ENCODE assay signal across 19 mouse cellular contexts in the genomic region with DNA sequence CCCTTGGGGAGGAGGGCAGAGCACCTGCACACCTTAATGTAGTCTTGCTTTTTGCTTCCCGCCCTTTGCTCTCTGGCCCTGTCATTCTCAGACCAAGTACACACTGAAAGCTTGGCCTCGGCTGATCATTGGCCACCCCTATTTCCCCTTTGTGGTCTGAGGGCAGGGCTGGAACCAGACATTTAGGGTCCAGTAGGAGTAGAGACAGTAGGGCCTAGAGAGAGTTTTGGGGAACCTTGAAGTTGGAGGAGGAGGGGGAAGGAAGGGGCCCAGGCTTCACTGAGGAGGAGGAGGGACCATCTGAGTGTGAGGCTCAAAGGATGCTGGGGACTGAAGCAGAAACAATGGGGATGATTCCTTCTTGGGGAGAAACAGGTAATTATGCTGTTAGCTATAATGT. TPM values are rescaled to one million over a fixed set of nuclear protein-coding genes. Genes with fewer than 3 reads are reported as not detected.
A peak's percentile ranks its signal among the peaks of the same experiment; 100 is the strongest.
DNase-seq lines count a peak whose midpoint lies in the region; ATAC-seq and TF ChIP-seq lines count a peak whose summit lies in the region.
"Had no signal": no experiment of that assay in that cellular context is flagged by ENCODE, and none has a peak within 500 bp of the region (broad histone marks: within the 10 kb centered on the region; RNA-seq: fewer than 3 reads in every experiment).

No protein-coding gene starts in this region.

- H3K9ac ChIP-seq in forebrain, postnatal 0 days = no peak overlapping the region
- H3K9ac ChIP-seq in forebrain, embryonic 14.5 days (ENCODE audit: low read length) = no peak overlapping the region
- H3K9ac ChIP-seq in hindbrain, embryonic 16.5 days (ENCODE audit: low read depth, low read length) = no peak overlapping the region
- H3K9ac ChIP-seq in hindbrain, embryonic 13.5 days = no peak overlapping the region
- H3K9ac ChIP-seq: embryonic facial prominence, embryonic 13.5 days; kidney, embryonic 15.5 days; lung, embryonic 14.5 days; neural tube, embryonic 13.5 days had no signal

- no peaks in the 10 kb centered on the region for H3K27me3 ChIP-seq in forebrain, postnatal 0 days (ENCODE audit: insufficient read depth, low read length)
- no peaks in the 10 kb centered on the region for H3K27me3 ChIP-seq in forebrain, embryonic 14.5 days (replicated peaks; ENCODE audit: control insufficient read depth, insufficient read depth, low read length)
- H3K27me3 ChIP-seq in hindbrain, embryonic 16.5 days (replicated peaks; ENCODE audit: control insufficient read depth, insufficient read depth, low read length) = no peaks in the 10 kb centered on the region
- no peaks in the 10 kb centered on the region for H3K27me3 ChIP-seq in hindbrain, embryonic 13.5 days
- H3K27me3 ChIP-seq: embryonic facial prominence, embryonic 13.5 days; kidney, embryonic 15.5 days had no signal

- no peak for DNase-seq in forebrain, postnatal 0 days
- DNase-seq in forebrain, embryonic 14.5 days (ENCODE audit: low spot score) = no peak
- DNase-seq in 416B (ENCODE audit: low read depth) = peak; percentile 8
- DNase-seq in testis, postnatal 14 days (ENCODE audit: low spot score) = no peak
- DNase-seq in B cell, adult 2 months = no peak
- DNase-seq: adrenal gland, postnatal 10 days; gastrocnemius, postnatal 36 days; heart, postnatal 4 days; left cerebral cortex, postnatal 4 days; lung, embryonic 14.5 days; thymus, adult 18-20 months had no signal

- no peaks in the 10 kb centered on the region for H3K4me1 ChIP-seq in forebrain, postnatal 0 days (ENCODE audit: insufficient read depth)
- 0 out of 2 replicates have a peak, but pooled peaks cover 4% of the 10 kb centered on the region for H3K4me1 ChIP-seq in forebrain, embryonic 14.5 days (ENCODE audit: control insufficient read depth, insufficient read depth, low read length)
- H3K4me1 ChIP-seq in hindbrain, embryonic 16.5 days (ENCODE audit: control insufficient read depth, insufficient read depth, low read depth, low read length) = peaks cover 7% of the 10 kb centered on the region
- H3K4me1 ChIP-seq in hindbrain, embryonic 13.5 days (replicated peaks) = peaks cover 23% of the 10 kb centered on the region

- TF ChIP-seq CTCF in forebrain, postnatal 0 days (IDR thresholded peaks at IDR 0.05; ENCODE audit: low read depth) = no peak

- no peak overlapping the region for H3K4me2 ChIP-seq in forebrain, postnatal 0 days (ENCODE audit: low read depth)
- no peak overlapping the region for H3K4me2 ChIP-seq in forebrain, embryonic 14.5 days (ENCODE audit: low read length)
- no peak overlapping the region for H3K4me2 ChIP-seq in hindbrain, embryonic 16.5 days (ENCODE audit: low read length)
- no peak overlapping the region for H3K4me2 ChIP-seq in hindbrain, embryonic 13.5 days
- H3K4me2 ChIP-seq: embryonic facial prominence, embryonic 13.5 days; kidney, embryonic 15.5 days; liver, embryonic 11.5 days; lung, embryonic 14.5 days; neural tube, embryonic 13.5 days had no signal

- no peak for ATAC-seq in forebrain, postnatal 0 days
- ATAC-seq in forebrain, embryonic 14.5 days = no peak
- no peak for ATAC-seq in hindbrain, embryonic 16.5 days
- ATAC-seq in hindbrain, embryonic 13.5 days (ENCODE audit: low FRiP score) = no peak
- peak; percentile 79 to 87 for ATAC-seq in hematopoietic stem cell, adult 5-6 weeks (replicated peaks in 1 of 2; ENCODE audit: insufficient read depth in 1 of 2, low FRiP score in 2 of 2, low TSS enrichment in 1 of 2, low read depth in 1 of 2, poor library complexity in 2 of 2, severe bottlenecking in 2 of 2)
- ATAC-seq: intestine, embryonic 16.5 days had no signal

- H3K36me3 ChIP-seq in forebrain, postnatal 0 days (ENCODE audit: insufficient read depth) = peaks cover 2% of the 10 kb centered on the region; the same call in 1 of the 2 replicates
- H3K36me3 ChIP-seq in forebrain, embryonic 14.5 days (ENCODE audit: control insufficient read depth, insufficient read depth, low read length) = no peaks in the 10 kb centered on the region
- H3K36me3 ChIP-seq in hindbrain, embryonic 16.5 days (ENCODE audit: control insufficient read depth, insufficient read depth, low read length) = no peaks in the 10 kb centered on the region
- no peaks in the 10 kb centered on the region for H3K36me3 ChIP-seq in hindbrain, embryonic 13.5 days
- H3K36me3 ChIP-seq: embryonic facial prominence, embryonic 13.5 days; kidney, embryonic 15.5 days; neural tube, embryonic 13.5 days had no signal

- no peak overlapping the region for H3K4me3 ChIP-seq in forebrain, postnatal 0 days (ENCODE audit: low read depth, low read length)
- H3K4me3 ChIP-seq in forebrain, embryonic 14.5 days (ENCODE audit: low read depth, low read length) = no peak overlapping the region
- no peak overlapping the region for H3K4me3 ChIP-seq in hindbrain, embryonic 16.5 days (ENCODE audit: low read length)
- no peak overlapping the region for H3K4me3 ChIP-seq in hindbrain, embryonic 13.5 days
- H3K4me3 ChIP-seq: embryonic facial prominence, embryonic 13.5 days; kidney, embryonic 15.5 days; neural tube, embryonic 13.5 days had no signal

- WGBS in forebrain, postnatal 0 days = 91% methylated on average over 2 of the region's 2 CpGs
- 88% methylated on average over 2 of the region's 2 CpGs for WGBS in forebrain, embryonic 14.5 days
- WGBS in hindbrain, embryonic 16.5 days = 87% methylated on average over 2 of the region's 2 CpGs
- WGBS in hindbrain, embryonic 13.5 days = 84% methylated on average over 2 of the region's 2 CpGs

- no peaks in the 10 kb centered on the region for H3K9me3 ChIP-seq in forebrain, postnatal 0 days (ENCODE audit: low read length)
- H3K9me3 ChIP-seq in forebrain, embryonic 14.5 days (replicated peaks; ENCODE audit: control insufficient read depth, low read length) = no peaks in the 10 kb centered on the region
- no peaks in the 10 kb centered on the region for H3K9me3 ChIP-seq in hindbrain, embryonic 16.5 days (ENCODE audit: control insufficient read depth, low read length)
- no peaks in the 10 kb centered on the region for H3K9me3 ChIP-seq in hindbrain, embryonic 13.5 days
- H3K9me3 ChIP-seq: embryonic facial prominence, embryonic 13.5 days; kidney, embryonic 15.5 days; neural tube, embryonic 13.5 days had no signal

- peak overlapping the region; percentile 62 for H3K27ac ChIP-seq in forebrain, postnatal 0 days (ENCODE audit: low read depth, low read length)
- no peak overlapping the region for H3K27ac ChIP-seq in forebrain, embryonic 14.5 days (ENCODE audit: low read depth, low read length)
- peak overlapping the region; percentile 46; the same call in 1 of the 2 replicates for H3K27ac ChIP-seq in hindbrain, embryonic 16.5 days (ENCODE audit: low read depth, low read length)
- no peak overlapping the region for H3K27ac ChIP-seq in hindbrain, embryonic 13.5 days
- H3K27ac ChIP-seq: embryonic facial prominence, embryonic 13.5 days; kidney, embryonic 15.5 days; neural tube, embryonic 13.5 days had no signal

RNA-seq across cellular contexts. Expression of gene Mical2, which starts 15.1 kb away (rescaled TPM):
- 28.6 and 29.0 TPM in 2 replicates for total RNA-seq in forebrain, postnatal 0 days (2014; rRNA removed)
- 16.3 and 18.3 TPM in 2 replicates for polyA plus RNA-seq in forebrain, postnatal 0 days (2015; fragmentation: Nextera tagmentation; extraction: Ambion mirVana)
- polyA plus RNA-seq in forebrain, embryonic 14.5 days (2014; fragmentation: Nextera tagmentation; extraction: Ambion mirVana) = 2.6 and 6.2 TPM in 2 replicates
- polyA plus RNA-seq in hindbrain, embryonic 16.5 days (2015; fragmentation: Nextera tagmentation; extraction: Ambion mirVana) = 6.0 and 7.2 TPM in 2 replicates
- 1.5 and 1.9 TPM in 2 replicates for polyA plus RNA-seq in hindbrain, embryonic 13.5 days (2015; fragmentation: Nextera tagmentation; extraction: Ambion mirVana)
- 1.4 and 1.5 TPM in 2 replicates for total RNA-seq in hematopoietic stem cell, adult 5-6 weeks (2017)

Comparison
In these comparisons a context has a peak if more than half of its experiments do, and no peak if none do; other contexts are left out.
1. H3K27ac ChIP-seq: peak in forebrain, postnatal 0 days (single experiment) and hindbrain, embryonic 16.5 days (single experiment); none in forebrain, embryonic 14.5 days (single experiment) and hindbrain, embryonic 13.5 days (single experiment).
2. ATAC-seq: peak in hematopoietic stem cell, adult 5-6 weeks (2 of 2); none in forebrain, postnatal 0 days (single experiment), forebrain, embryonic 14.5 days (single experiment), hindbrain, embryonic 16.5 days (single experiment) and hindbrain, embryonic 13.5 days (single experiment).